Mouse (Mus musculus) adrenal gland, adult 8-10 months (tissue): ENCODE data around the gene Phactr3. TPM values are rescaled to one million over a fixed set of nuclear protein-coding genes. Genes with fewer than 3 reads are reported as not detected.

ENCODE experiments used
- DNase-seq: peaks from one replicate; pipeline ENCODE4 v3.0.0; 2022
- total RNA-seq, 4 experiments: library from RNA; stranded (reverse); gene quantifications; 2 replicates each; pipeline ENCODE4 v1.2.4; 2022

Phactr3 gene
- total RNA-seq, 4 experiments from 2014 or later = 1.7 to 6.1 (median 3.5) TPM

DNA sequence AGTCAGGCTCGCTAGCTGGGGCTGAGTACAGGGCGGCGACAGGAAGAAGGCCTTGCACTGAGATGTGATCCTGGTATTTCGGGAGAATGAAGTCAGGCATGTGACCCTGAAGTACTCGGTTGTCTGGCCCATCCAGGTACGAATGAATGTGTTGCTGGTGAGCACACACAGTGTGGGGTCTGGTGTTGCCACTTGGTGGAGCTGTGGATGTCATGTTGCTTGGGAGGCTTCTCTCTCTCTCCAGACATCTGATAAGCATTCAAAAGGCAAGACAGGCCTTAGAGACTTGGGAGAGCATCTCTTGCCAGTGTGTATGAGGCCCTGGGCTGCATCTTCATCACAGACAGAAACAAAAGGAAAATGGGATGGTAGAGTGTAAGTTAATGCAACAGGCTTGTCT, 77.3 kb downstream of the Phactr3 start:
- no peak for DNase-seq

GRCm38 (mm10) chr2:178197542-178197941, 78.8 kb downstream of the Phactr3 start:
- DNase-seq = no peak

DNA sequence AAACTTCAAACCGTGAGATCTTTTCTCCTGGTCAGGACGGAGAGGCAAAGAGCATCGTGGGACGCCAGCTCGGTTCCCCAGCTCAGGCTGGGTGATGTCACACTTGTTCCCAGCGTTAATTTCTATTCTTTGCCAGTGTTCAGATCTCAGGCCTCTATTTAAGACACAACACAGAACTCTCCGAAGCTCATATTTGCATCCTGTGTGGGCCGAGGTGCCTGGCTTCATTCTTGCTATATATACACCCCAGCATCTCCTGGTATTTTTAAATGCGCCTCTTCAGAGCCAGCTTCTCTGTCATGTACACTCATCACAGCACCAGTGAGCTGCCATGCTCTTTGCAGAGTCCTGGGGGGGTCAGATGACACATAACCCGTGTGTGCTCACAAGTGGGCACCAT, 85.7 kb downstream of the Phactr3 start:
- DNase-seq = no peak

- DNase-seq = no peak
Observed at GRCm38 (mm10) chr2:178208186-178208600, 89.4 kb downstream of the Phactr3 start.

- DNase-seq = no peak
Observed at GRCm38 (mm10) chr2:178213826-178214225, 95.1 kb downstream of the Phactr3 start.

DNA sequence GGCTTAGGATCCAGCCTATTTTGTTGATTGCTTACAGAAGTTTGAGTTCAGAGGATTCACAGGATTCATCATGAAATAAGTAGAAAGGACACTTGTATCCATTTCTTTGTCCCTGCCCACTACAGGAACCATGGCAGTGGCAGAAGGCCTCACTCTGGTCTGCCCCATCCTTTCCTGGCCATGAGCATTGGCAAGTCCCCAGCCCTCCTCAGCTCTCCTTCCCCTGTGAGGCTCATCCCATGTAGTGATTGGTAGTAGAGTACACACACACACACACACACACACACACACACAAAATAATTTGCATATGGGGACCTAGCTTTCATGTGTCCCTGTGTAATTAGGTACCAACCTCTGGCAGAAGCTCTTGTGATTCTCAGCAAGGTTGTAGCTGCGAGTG, 95.8 kb downstream of the Phactr3 start:
- DNase-seq = no peak

- DNase-seq = no peak
Observed at GRCm38 (mm10) chr2:178218461-178218860, 99.7 kb downstream of the Phactr3 start.

DNA sequence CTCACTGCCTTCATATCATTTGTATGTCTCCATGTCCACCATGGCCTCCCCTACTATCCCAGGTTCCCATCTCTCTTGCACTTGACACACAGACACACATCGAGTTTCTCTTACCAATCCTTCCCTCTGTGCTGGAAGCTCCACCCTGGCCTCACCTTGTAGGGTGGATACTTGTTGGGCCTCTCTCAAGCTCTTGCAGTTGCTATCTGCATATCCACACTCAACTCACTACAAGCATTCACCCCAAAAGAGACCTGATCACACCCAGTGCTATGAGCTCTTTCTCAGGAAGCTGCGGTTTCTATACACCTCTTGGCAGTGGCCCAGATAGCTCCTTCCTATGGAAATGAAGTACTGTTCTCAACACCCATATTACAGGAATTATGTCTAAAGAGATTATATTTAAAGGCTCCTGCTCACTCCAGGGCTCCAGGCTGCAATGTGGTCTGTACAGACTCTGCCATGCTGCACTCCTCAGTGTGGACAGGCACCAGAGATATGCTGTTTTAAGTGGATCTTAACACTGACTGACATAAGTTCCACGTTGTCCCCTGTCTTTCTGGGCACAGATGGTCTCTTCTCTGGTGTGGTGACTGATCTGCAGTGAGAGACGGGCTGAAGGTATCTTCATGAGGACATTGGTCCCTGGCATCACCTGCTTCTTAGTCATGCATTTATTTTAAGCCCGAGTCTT, 100.8 kb downstream of the Phactr3 start:
- DNase-seq = no peak

GRCm38 (mm10) chr2:178220148-178220717, 101.5 kb downstream of the Phactr3 start:
- DNase-seq = no peak

- DNase-seq = no peak
Observed at GRCm38 (mm10) chr2:178221003-178221402, 102.2 kb downstream of the Phactr3 start.

GRCm38 (mm10) chr2:178229231-178229630, 110.5 kb downstream of the Phactr3 start:
- no peak for DNase-seq

DNA sequence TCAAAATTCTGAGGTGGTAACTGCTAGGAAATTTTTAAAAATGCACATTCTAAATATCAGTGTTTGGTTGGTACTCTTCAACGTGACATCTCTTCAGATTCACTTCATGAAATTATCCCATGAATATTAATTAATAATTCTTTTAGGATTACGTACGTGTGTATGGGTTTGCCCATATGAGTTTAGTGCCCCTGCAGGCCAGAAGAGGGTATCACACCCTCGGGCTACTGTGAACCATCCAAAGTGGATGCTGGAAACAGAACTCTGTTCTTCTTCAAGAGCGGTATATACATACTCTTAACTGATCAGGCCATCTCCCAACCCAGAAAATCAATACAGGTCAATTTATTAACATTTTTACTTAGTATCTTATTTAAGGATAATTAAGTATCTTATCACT, 114.7 kb downstream of the Phactr3 start:
- no peak for DNase-seq

GRCm38 (mm10) chr2:178237056-178237455, 118.3 kb downstream of the Phactr3 start:
- DNase-seq = no peak

DNA sequence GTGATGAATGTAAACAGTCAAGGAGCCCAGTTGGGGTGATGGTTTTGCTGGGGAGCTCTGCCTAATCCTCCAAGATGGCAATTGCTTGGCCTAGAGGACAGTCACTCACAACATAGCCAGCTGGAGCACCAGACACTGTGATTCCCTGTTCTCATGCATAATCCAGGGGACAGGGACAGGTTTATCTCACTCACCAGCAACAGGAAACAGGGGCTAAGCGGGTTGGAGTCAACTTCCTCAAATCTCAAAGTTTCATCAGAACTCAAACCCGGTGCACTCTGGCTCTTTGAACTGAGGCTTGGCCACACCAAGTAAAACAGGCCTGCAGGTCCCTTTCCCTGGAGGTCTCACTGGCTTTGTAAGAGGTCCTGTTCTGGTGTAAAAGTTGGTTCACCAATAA, 119.7 kb downstream of the Phactr3 start:
- no peak for DNase-seq

GRCm38 (mm10) chr2:178240886-178241285, 122.1 kb downstream of the Phactr3 start:
- no peak for DNase-seq

DNA sequence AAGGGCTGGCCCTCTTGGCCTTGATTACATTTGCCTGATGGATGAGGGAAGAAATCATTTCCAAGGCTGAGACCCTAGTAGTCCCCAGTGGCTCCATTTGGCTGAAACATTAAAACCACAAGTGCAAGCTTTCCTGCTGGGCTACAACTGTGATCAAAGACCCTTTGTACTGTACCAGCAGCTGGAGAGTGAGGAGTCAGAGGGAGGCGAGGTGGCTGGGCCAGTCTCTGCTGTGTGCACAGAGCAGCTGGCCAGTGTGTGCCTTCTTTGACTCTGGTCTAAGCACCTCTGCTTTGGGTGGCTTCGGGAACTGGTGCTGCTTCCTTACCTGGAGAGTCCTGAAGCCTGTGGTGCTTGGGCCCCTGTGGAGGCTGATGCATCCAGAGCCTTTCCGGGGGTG, 122.6 kb downstream of the Phactr3 start:
- DNase-seq = no peak

DNA sequence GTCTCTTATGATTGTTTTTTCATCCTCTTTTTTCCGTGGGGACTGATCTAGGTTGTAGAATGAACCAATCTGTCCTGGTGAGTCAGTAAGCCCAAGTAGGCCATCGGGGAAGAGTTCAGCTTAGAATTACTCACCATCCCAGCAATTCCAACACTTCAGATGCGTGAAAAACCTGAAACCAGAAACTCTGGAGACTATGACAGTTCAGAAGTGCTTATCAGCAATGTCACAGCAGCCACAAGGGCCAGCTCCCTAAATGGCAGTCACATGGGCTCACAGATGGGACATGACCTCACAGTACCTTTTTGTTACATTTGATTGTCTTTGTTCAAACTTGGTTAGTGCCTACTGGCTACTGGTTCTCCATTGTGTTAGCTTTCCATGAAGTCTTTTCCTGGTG, 124.2 kb downstream of the Phactr3 start:
- no peak for DNase-seq

DNA sequence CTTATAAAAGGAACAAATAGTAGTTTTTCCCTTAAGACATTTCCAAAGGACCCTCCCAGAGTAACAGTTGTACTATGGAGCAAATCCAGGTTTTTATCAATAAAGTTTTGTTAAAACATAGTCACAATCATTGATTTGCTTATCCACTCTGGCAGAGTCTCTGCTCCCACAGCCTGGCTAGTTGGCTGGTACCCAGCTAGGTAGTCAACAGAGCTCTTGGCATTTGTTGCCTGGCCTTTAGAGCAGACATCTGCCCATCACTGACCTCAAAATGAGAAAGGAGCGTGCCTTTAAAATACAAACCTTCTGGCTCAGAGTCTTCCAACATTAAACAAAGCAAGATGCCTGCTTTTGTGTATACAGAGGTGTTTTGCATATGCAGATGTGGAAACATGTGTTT, 126.1 kb downstream of the Phactr3 start:
- no peak for DNase-seq

DNA sequence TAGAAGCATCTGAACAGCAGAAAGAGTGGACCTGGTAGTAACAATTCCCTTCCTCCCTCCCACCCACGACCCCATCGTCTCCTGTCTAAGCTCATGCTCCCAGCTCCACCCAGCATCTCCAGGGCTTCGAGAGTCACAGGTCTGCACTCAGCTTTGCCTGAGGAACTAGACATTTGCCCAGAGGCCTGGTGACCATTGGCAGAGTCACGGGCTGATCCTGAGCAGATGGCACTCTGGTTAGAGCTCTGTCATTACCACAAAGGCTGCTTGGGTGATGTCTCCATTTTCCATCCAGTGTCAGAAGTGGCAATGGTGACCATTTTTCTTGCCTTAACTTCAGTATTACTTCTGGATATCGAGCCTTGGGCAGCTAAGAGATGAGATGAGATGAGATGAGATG, 127.1 kb downstream of the Phactr3 start:
- no peak for DNase-seq

GRCm38 (mm10) chr2:178246767-178247166, 128.0 kb downstream of the Phactr3 start:
- no peak for DNase-seq

DNA sequence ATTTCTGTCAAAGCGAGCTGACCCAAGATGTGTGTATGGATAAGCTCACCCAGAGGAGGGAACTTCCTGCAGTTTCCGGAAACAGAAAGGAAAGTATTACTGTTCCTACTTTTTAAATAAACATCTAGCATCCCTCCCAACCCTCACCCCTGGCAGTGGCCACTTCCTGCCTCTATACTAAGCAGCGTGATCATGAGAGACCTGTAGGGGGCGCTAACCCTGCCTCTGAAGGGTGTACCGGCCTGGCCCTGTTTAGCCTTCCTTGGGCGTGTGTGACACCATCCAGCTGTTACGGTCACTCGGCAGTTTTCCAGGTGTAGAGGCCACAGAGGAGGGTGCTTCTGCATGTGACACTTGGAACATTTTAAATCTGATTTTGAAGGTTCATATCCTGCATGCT, 128.5 kb downstream of the Phactr3 start:
- DNase-seq = no peak

DNA sequence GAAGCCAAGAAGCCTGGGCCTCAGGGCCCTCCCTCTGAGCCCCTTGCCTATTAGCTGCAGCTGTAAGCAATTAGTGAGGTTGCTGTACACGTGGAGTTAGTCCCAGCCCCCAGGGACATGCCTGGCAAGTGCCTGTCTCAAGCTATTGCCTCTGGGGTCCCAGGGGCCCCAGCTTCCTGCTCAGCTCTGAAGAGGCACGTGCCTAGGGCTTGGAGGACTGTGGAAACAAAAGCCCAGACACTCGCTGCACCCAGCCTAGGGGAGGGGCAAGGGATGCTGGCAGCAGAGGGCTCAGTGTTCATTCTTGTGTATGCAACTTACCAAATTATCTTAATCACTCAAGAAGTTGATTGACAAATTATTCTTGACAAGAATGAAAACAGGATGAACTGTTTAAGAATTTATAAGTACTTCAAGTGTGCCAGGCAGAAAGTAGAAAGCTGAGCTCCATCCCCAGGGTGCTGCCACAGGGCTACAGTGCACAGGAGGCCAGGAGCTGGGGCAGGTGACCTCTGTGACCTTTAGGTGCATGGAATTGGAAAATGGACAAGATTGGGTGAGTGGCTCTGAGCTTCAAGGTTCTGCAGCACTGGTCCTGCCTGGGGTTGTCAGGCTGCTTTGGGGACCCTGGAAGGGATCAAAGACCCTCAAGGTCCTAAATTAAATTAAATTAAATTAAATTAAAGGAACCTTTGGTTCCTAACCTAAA, 138.5 kb downstream of the Phactr3 start:
- no peak for DNase-seq

DNA sequence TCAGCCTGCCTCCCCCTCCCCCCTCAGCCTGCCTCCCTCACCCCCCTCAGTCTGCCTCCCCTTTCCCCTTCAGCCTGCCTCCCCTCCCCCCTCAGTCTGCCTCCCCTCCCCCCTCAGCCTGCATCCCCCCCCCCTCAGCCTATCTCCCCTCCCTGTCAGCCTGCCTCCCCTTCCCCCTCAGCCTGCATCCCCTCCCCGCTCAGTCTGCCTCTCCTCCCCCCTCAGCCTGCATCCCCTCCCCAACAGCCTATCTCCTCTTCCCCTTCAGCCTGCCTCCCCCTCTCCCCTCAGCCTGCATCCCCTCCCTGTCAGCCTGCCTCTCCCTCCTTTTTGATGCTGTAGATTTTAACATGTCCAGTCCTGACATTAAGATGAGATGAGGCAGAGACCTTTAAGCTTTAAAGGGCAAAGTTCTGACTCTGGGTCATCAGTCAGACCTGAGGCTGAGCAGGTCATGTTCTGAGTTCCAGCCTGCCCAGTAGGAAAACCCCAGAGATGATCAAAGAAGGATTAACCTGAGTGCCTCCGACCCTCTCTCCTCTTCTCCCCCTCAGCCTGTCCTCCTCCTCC, 139.3 kb downstream of the Phactr3 start:
- no peak for DNase-seq

DNA sequence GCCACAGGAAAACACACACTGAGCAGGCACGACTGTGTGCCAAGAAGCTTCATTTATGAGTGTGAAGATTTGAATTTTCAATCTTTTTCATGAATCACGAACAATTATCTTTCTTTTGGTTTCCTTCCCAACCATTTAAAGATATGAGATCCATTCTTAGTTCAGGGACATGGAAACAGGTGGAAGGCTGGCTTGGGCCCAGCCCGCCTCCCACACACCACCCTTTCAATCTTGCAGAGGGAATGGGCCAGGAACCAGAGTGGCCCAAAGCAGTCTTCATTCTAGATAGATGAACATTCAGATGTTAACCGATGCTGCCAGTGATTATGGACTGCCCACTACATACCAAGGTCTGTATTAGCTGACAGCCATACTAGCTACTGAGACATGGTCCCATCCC, 144.3 kb downstream of the Phactr3 start:
- no peak for DNase-seq
